Mouse (Mus musculus) MEL (cell line): ENCODE measurements around the gene Xpo1. TPM values are rescaled to one million over a fixed set of nuclear protein-coding genes. Genes with fewer than 3 reads are reported as not detected.

Experiments
- DNase-seq: peaks from one replicate; pipeline ENCODE4 v3.0.0; 2011; ENCODE audit warnings: low read depth, low spot score
- H3K27ac ChIP-seq: 2 replicates; pipeline ENCODE4 v1.5.1; 2012; ENCODE audit warnings: low read depth, mild to moderate bottlenecking, control low read depth, low read length, moderate library complexity; ENCODE audit not compliant: control insufficient read depth
- H3K27me3 ChIP-seq, 2 experiments: fragments of 150-350 bp in 1 of 2; sonication (generic) in 1 of 2; 2 replicates each; pipeline ENCODE4 v1.6.1; 2012; ENCODE audit warnings: low read length in 2 of 2, mild to moderate bottlenecking in 2 of 2, improper control_type of control experiment in 1 of 2, moderate library complexity in 1 of 2; ENCODE audit not compliant: insufficient read depth in 2 of 2, control insufficient read depth in 1 of 2
- H3K36me3 ChIP-seq, 2 experiments: 2 replicates each; pipeline ENCODE4 v1.6.1; 2012 to 2014; ENCODE audit warnings: low read length in 2 of 2, improper control_type of control experiment in 1 of 2, inconsistent platforms in 1 of 2, mild to moderate bottlenecking in 1 of 2; ENCODE audit not compliant: insufficient read depth in 2 of 2, control insufficient read depth in 1 of 2
- H3K4me1 ChIP-seq, 2 experiments: fragments of 150-350 bp in 1 of 2; sonication (generic) in 1 of 2; 2 replicates each; pipeline ENCODE4 v1.6.1; 2012; ENCODE audit warnings: low read length in 2 of 2, improper control_type of control experiment in 1 of 2, mild to moderate bottlenecking in 1 of 2; ENCODE audit not compliant: insufficient read depth in 2 of 2, control insufficient read depth in 1 of 2
- H3K4me3 ChIP-seq, 2 experiments: fragments of 150-350 bp in 1 of 2; sonication (generic) in 1 of 2; 2 replicates each; pipeline ENCODE4 v1.5.1; 2012; ENCODE audit warnings: low read depth in 2 of 2, low read length in 2 of 2, mild to moderate bottlenecking in 2 of 2, moderate library complexity in 2 of 2, control low read depth in 1 of 2, improper control_type of control experiment in 1 of 2; ENCODE audit not compliant: control insufficient read depth in 1 of 2, insufficient read depth in 1 of 2
- H3K79me2 ChIP-seq: 2 replicates; pipeline ENCODE4 v1.6.1; 2012; ENCODE audit warnings: mild to moderate bottlenecking, low read length, moderate library complexity; ENCODE audit not compliant: control insufficient read depth, poor library complexity, insufficient read depth
- H3K9ac ChIP-seq: 2 replicates; pipeline ENCODE4 v1.6.1; 2012; ENCODE audit warnings: low read depth, mild to moderate bottlenecking, control low read depth, low read length, moderate library complexity; ENCODE audit not compliant: control insufficient read depth, poor library complexity, severe bottlenecking
- H3K9me3 ChIP-seq: fragments of 150-350 bp; sonication (generic); replicated peaks from 2 replicates; pipeline ENCODE4 v1.6.1; 2012; ENCODE audit warnings: mild to moderate bottlenecking, low read length, improper control_type of control experiment, moderate library complexity; ENCODE audit not compliant: insufficient read depth
- BHLHE40 ChIP-seq: IDR thresholded peaks from 2 replicates; pipeline ENCODE4 v1.6.1; 2012; ENCODE audit warnings: low read depth, mild to moderate bottlenecking, inconsistent platforms, low read length, improper control_type of control experiment, borderline replicate concordance
- CHD2 ChIP-seq: IDR thresholded peaks from 2 replicates; pipeline ENCODE4 v1.6.1; 2011; ENCODE audit warnings: low read length, improper control_type of control experiment
- CTCF ChIP-seq, 3 experiments: IDR thresholded peaks in 2 of 3; conservative IDR thresholded peaks in 1 of 3; 2 replicates each; pipeline ENCODE4 v1.5.1; 2011 to 2012; ENCODE audit warnings: low read length in 3 of 3, low read depth in 2 of 3, mild to moderate bottlenecking in 2 of 3, improper control_type of control experiment in 1 of 3, inconsistent platforms in 1 of 3, mixed read lengths in 1 of 3, moderate library complexity in 1 of 3; ENCODE audit not compliant: control insufficient read depth in 1 of 3, insufficient read depth in 1 of 3, poor library complexity in 1 of 3, severe bottlenecking in 1 of 3
- E2F4 ChIP-seq: IDR thresholded peaks from 2 replicates; pipeline ENCODE4 v1.6.1; 2011; ENCODE audit warnings: low read depth, low read length, improper control_type of control experiment, borderline replicate concordance
- EP300 ChIP-seq, 2 experiments: IDR thresholded peaks; 2 replicates each; pipeline ENCODE4 v1.6.1; 2011; ENCODE audit warnings: improper control_type of control experiment in 2 of 2, low read length in 2 of 2, low read depth in 1 of 2, mild to moderate bottlenecking in 1 of 2
- GABPA ChIP-seq: IDR thresholded peaks from 2 replicates; pipeline ENCODE4 v1.6.1; 2012; ENCODE audit warnings: low read depth, mild to moderate bottlenecking, inconsistent platforms, low read length, improper control_type of control experiment, moderate library complexity
- GATA1 ChIP-seq: IDR thresholded peaks from 2 replicates; pipeline ENCODE4 v1.6.1; 2011; ENCODE audit warnings: low read depth, low read length, improper control_type of control experiment
- HCFC1 ChIP-seq: IDR thresholded peaks from 2 replicates; pipeline ENCODE4 v1.6.1; 2012; ENCODE audit warnings: low read depth, mild to moderate bottlenecking, inconsistent platforms, low read length, improper control_type of control experiment, moderate library complexity
- JUND ChIP-seq: IDR thresholded peaks from 2 replicates; pipeline ENCODE4 v1.6.1; 2011; ENCODE audit warnings: low read depth, mild to moderate bottlenecking, improper control_type of control experiment, low read length
- KAT2A ChIP-seq: conservative IDR thresholded peaks from 2 replicates; pipeline ENCODE4 v1.6.1; 2012; ENCODE audit warnings: low read depth, low read length, improper control_type of control experiment, inconsistent platforms
- MAX ChIP-seq: IDR thresholded peaks from 2 replicates; pipeline ENCODE4 v1.6.1; 2011; ENCODE audit warnings: low read length, improper control_type of control experiment
- MAZ ChIP-seq: IDR thresholded peaks from 2 replicates; pipeline ENCODE4 v1.6.1; 2012; ENCODE audit warnings: low read depth, mild to moderate bottlenecking, inconsistent platforms, low read length, improper control_type of control experiment
- MEF2A ChIP-seq: IDR thresholded peaks from 2 replicates; pipeline ENCODE4 v1.6.1; 2014; ENCODE audit warnings: low read depth, mild to moderate bottlenecking, inconsistent platforms, low read length, improper control_type of control experiment; ENCODE audit not compliant: poor library complexity, insufficient replicate concordance, severe bottlenecking; ENCODE audit errors: extremely low read depth
- MXI1 ChIP-seq: IDR thresholded peaks from 2 replicates; pipeline ENCODE4 v1.6.1; 2011; ENCODE audit warnings: mild to moderate bottlenecking, low read depth, low read length, improper control_type of control experiment
- MYC ChIP-seq: IDR thresholded peaks from 2 replicates; pipeline ENCODE4 v1.6.1; 2011; ENCODE audit warnings: low read depth, mild to moderate bottlenecking, low read length, improper control_type of control experiment, moderate library complexity
- NELFE ChIP-seq: IDR thresholded peaks from 2 replicates; pipeline ENCODE4 v1.6.1; 2011; ENCODE audit warnings: low read depth, low read length, improper control_type of control experiment
- NRF1 ChIP-seq: IDR thresholded peaks from 2 replicates; pipeline ENCODE4 v1.6.1; 2014; ENCODE audit warnings: low read depth, mild to moderate bottlenecking, inconsistent platforms, low read length, improper control_type of control experiment, moderate library complexity; ENCODE audit not compliant: poor library complexity, insufficient read depth, severe bottlenecking
- POLR2A ChIP-seq, 2 experiments: IDR thresholded peaks; 2 replicates each; pipeline ENCODE4 v1.6.1; 2011 to 2012; ENCODE audit warnings: low read length in 2 of 2, mild to moderate bottlenecking in 2 of 2, control low read depth in 1 of 2, improper control_type of control experiment in 1 of 2, low read depth in 1 of 2, moderate library complexity in 1 of 2; ENCODE audit not compliant: control insufficient read depth in 1 of 2, insufficient read depth in 1 of 2, poor library complexity in 1 of 2
- POLR2AphosphoS2 ChIP-seq: IDR thresholded peaks from 2 replicates; pipeline ENCODE4 v1.6.1; 2011; ENCODE audit warnings: low read length, improper control_type of control experiment
- RAD21 ChIP-seq: IDR thresholded peaks from 2 replicates; pipeline ENCODE4 v1.6.1; 2011; ENCODE audit warnings: mild to moderate bottlenecking, low read depth, low read length, improper control_type of control experiment
- RCOR1 ChIP-seq: IDR thresholded peaks from 2 replicates; pipeline ENCODE4 v1.6.1; 2012; ENCODE audit warnings: low read depth, mild to moderate bottlenecking, inconsistent platforms, low read length, improper control_type of control experiment
- SIN3A ChIP-seq: IDR thresholded peaks from 2 replicates; pipeline ENCODE4 v1.6.1; 2012; ENCODE audit warnings: low read length, improper control_type of control experiment, inconsistent platforms
- SMC3 ChIP-seq: IDR thresholded peaks from 2 replicates; pipeline ENCODE4 v1.6.1; 2011; ENCODE audit warnings: low read depth, low read length, improper control_type of control experiment
- TBP ChIP-seq: IDR thresholded peaks from 2 replicates; pipeline ENCODE4 v1.8.0; 2011; ENCODE audit warnings: low read depth, low read length, improper control_type of control experiment
- TCF12 ChIP-seq: IDR thresholded peaks from 2 replicates; pipeline ENCODE4 v1.6.1; 2014; ENCODE audit warnings: low read depth, mild to moderate bottlenecking, inconsistent platforms, low read length, improper control_type of control experiment, moderate library complexity
- USF2 ChIP-seq, 2 experiments: IDR thresholded peaks; 2 replicates each; pipeline ENCODE4 v1.6.1; 2011 to 2012; ENCODE audit warnings: improper control_type of control experiment in 2 of 2, low read length in 2 of 2, borderline replicate concordance in 1 of 2, inconsistent platforms in 1 of 2, low read depth in 1 of 2, mild to moderate bottlenecking in 1 of 2; ENCODE audit not compliant: insufficient read depth in 1 of 2
- ZMIZ1 ChIP-seq: IDR thresholded peaks from 2 replicates; pipeline ENCODE4 v1.6.1; 2012; ENCODE audit warnings: low read depth, mild to moderate bottlenecking, inconsistent platforms, low read length, improper control_type of control experiment, moderate library complexity
- polyA plus RNA-seq, 2 experiments: library from polyadenylated mRNA; stranded (reverse) in 1 of 2; unstranded in 1 of 2; fragments of >175 nt in 1 of 2; fragments of >200 nt in 1 of 2; gene quantifications; 2 replicates each; pipeline versions ENCODE4 v1.2.1 to v1.2.4; 2012; ENCODE audit warnings: low replicate concordance in 2 of 2, low read depth in 1 of 2; ENCODE audit not compliant: insufficient read length in 2 of 2, insufficient read depth in 1 of 2, missing spikeins in 1 of 2
- total RNA-seq: library from RNA; depleted of rRNA; stranded (reverse); fragments of 300-350 nt; gene quantifications from 2 replicates; pipeline ENCODE4 v1.2.3, GENCODE M21; 2012; rRNA removed

Xpo1 gene
- total RNA-seq: 119 and 143 TPM in 2 replicates
- polyA plus RNA-seq: 100 to 1,000 TPM in 1 of 2 experiments, 10 to 100 TPM in 1; 95.0 to 276 TPM

DNA sequence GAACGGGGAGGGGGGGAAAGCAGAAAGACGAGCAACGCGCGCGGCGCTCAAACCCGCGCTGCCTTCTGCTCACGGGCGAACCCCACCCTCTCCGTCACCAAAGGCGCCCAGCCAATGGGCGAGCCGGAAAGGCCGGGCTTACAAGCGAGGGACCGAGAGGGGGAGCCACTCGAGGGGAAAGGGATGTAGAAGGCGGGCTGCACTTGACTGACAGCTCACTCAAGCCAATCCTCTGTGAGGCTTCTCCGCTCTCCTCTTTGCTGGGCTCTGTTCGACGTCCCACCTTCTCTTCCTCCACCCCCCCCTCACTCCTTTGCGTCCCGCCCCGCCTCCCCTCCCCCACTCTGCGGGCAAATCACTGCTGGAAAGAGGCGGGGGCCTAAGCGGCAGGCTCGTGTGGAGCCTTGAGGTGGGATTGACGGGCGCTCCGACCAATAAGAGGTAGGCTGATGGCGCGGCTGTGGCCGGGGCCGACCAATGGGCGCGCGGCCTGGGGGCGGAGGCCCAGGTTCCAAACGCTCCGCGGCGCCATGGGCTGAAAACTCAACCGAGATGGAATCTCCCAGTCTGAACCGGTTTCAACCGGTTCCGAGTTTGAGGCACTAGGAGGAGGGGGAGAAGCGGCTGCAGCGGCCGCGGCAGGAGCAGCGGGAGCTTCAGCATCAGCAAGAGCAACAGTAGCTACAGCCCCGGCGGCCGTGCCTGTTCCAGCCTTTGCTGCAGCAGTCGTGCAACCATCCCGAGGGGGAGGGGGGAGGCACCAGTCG, at the start of gene Xpo1:
Gene Xpo1, plus strand, starts transcription at position 615 of the 767 bp plus-strand sequence.
- Histone ChIP-seq H3K27me3 (peaks cover 0 to 2% of the 10 kb centered on the region in 2 experiments; a peak in 2 of 4 replicates), H3K27ac (peak within 1 kb of the TSS; percentile 92), H3K9ac (peak within 1 kb of the TSS; percentile 95), H3K79me2 (peaks cover 49% of the 10 kb centered on the region), H3K4me3 (peak within 1 kb of the TSS; percentile 76 to 99), H3K36me3 (peaks cover 7 to 27% of the 10 kb centered on the region in 2 experiments), H3K9me3 (no peaks in the 10 kb centered on the region), H3K4me1 (peaks cover 15 to 21% of the 10 kb centered on the region in 2 experiments)
- DNase-seq: peak; percentile 100
- TF ChIP-seq USF2 (IDR thresholded peaks at IDR 0.05; ENCODE audit: borderline replicate concordance in 1 of 2, insufficient read depth in 1 of 2, low read depth in 1 of 2, low read length in 2 of 2) (no peak), SIN3A (peak; percentile 65), RCOR1 (peak; percentile 93), TBP (peak; percentile 55), MAZ (peak; percentile 90), POLR2A (IDR thresholded peaks at IDR 0.05; ENCODE audit: control insufficient read depth in 1 of 2, insufficient read depth in 1 of 2, low read depth in 1 of 2, low read length in 2 of 2, poor library complexity in 1 of 2) (peak; percentile 84 to 89), MEF2A (no peak), KAT2A (no peak; the same call in 1 of the 2 replicates), HCFC1 (peak; percentile 70), EP300 (IDR thresholded peaks at IDR 0.05; ENCODE audit: low read depth in 1 of 2, low read length in 2 of 2) (peak in 1 of 2 experiments; percentile 31; a peak in 2 of 4 replicates), CTCF (IDR thresholded peaks at IDR 0.05 in 2 of 3, conservative IDR thresholded peaks at IDR 0.05 in 1 of 3; ENCODE audit: control insufficient read depth in 1 of 3, insufficient read depth in 1 of 3, low read depth in 2 of 3, low read length in 3 of 3, poor library complexity in 1 of 3, severe bottlenecking in 1 of 3) (peak in 2 of 3 experiments; percentile 54 to 56; a peak in 4 of 6 replicates), SMC3 (no peak), BHLHE40 (peak; percentile 47; the same call in 1 of the 2 replicates), NELFE (peak; percentile 96), MAX (peak; percentile 66; the same call in 1 of the 2 replicates), MYC (no peak), JUND (no peak), TCF12 (peak; percentile 48; the same call in 1 of the 2 replicates), GABPA (no peak), NRF1 (peak; percentile 22; the same call in 1 of the 2 replicates), CHD2 (peak; percentile 88), ZMIZ1 (peak; percentile 88), MXI1 (peak; percentile 67; the same call in 1 of the 2 replicates), POLR2AphosphoS2 (peak; percentile 69), GATA1 (0 out of 2 replicates have a peak, but pooled peaks have one; percentile 14), RAD21 (no peak), E2F4 (peak; percentile 84; the same call in 1 of the 2 replicates)
